Mouse (Mus musculus) forebrain, postnatal 0 days (tissue): ENCODE data around the gene Cfap74. TPM values are rescaled to one million over a fixed set of nuclear protein-coding genes. Genes with fewer than 3 reads are reported as not detected.

Experiments
- ATAC-seq: fragments of 200-750 bp; cut with Nextera tagmentation; 2 replicates; pipeline ENCODE4 v1.8.0; 2017; ENCODE audit warnings: mild to moderate bottlenecking, moderate library complexity
- DNase-seq: peaks from one replicate; pipeline ENCODE4 v3.0.0-alpha.2; 2015
- H3K27ac ChIP-seq: fragments of 300-500 bp; sonication (generic); 2 replicates; pipeline ENCODE4 v1.5.1; 2014; ENCODE audit warnings: low read depth, mild to moderate bottlenecking, antibody characterized with exemption, low read length, moderate library complexity, mixed read lengths
- H3K27me3 ChIP-seq: fragments of 300-500 bp; sonication (generic); 2 replicates; pipeline ENCODE4 v1.6.1; 2014; ENCODE audit warnings: mild to moderate bottlenecking, low read length, mixed read lengths; ENCODE audit not compliant: insufficient read depth
- H3K36me3 ChIP-seq: fragments of 300-500 bp; sonication (generic); 2 replicates; pipeline ENCODE4 v1.6.1; 2014; ENCODE audit warnings: mild to moderate bottlenecking, moderate library complexity; ENCODE audit not compliant: insufficient read depth
- H3K4me1 ChIP-seq: fragments of 300-500 bp; sonication (generic); 2 replicates; pipeline ENCODE4 v1.6.1; 2014; ENCODE audit warnings: antibody characterized with exemption; ENCODE audit not compliant: insufficient read depth
- H3K4me2 ChIP-seq: fragments of 300-500 bp; sonication (generic); 2 replicates; pipeline ENCODE4 v1.6.1; 2014; ENCODE audit warnings: low read depth, mild to moderate bottlenecking, moderate library complexity
- H3K4me3 ChIP-seq: fragments of 300-500 bp; sonication (generic); 2 replicates; pipeline ENCODE4 v1.5.1; 2014; ENCODE audit warnings: low read depth, low read length, mixed read lengths
- H3K9ac ChIP-seq: fragments of 300-500 bp; sonication (generic); 2 replicates; pipeline ENCODE4 v1.6.1; 2014; ENCODE audit warnings: mild to moderate bottlenecking
- H3K9me3 ChIP-seq: fragments of 300-500 bp; sonication (generic); 2 replicates; pipeline ENCODE4 v1.6.1; 2016; ENCODE audit warnings: low read length
- CTCF ChIP-seq: sonication (generic); IDR thresholded peaks from 2 replicates; pipeline ENCODE4 v1.5.1; 2016; ENCODE audit warnings: antibody characterized with exemption, control low read depth, low read depth
- WGBS: fragments of 180-500 bp; shearing (Covaris S2); extraction: QIAGEN DNeasy Blood & Tissue Kit; methylation state at CpG from one replicate; pipeline ENCODE4 v1.1.7; 2014; 5-methylcytosine and 5-hydroxymethylcytosine counted together
- polyA plus RNA-seq: library from polyadenylated mRNA; unstranded; fragments of >200 nt; fragmentation: Nextera tagmentation; extraction: Ambion mirVana; gene quantifications from 2 replicates; pipeline ENCODE4 v1.2.1, GENCODE M21; 2015
- total RNA-seq: library from RNA; depleted of rRNA; stranded (reverse); fragments of >200 nt; gene quantifications from 2 replicates; pipeline ENCODE4 v1.2.3, GENCODE M21; 2014

Cfap74 gene
- total and polyA plus RNA-seq, 2 experiments from 2014 or later: 6.6 to 10.8 TPM

GRCm38 (mm10) chr4:155481381-155482124 is 72.6 kb downstream of the Cfap74 start:
- ATAC-seq (peak; percentile 87), DNase-seq (peak; percentile 90)
- Histone ChIP-seq H3K4me1 (no peaks in the 10 kb centered on the region), H3K27ac (no peak overlapping the region), H3K36me3 (no peaks in the 10 kb centered on the region), H3K9me3 (no peaks in the 10 kb centered on the region), H3K9ac (no peak overlapping the region), H3K27me3 (no peaks in the 10 kb centered on the region), H3K4me3 (no peak overlapping the region), H3K4me2 (peak overlapping the region; percentile 38)
- TF ChIP-seq CTCF: peak; percentile 97
- 17% methylated on average over 28 of the region's 28 CpGs for WGBS

- Histone ChIP-seq H3K27ac (no peak overlapping the region), H3K4me3 (no peak overlapping the region), H3K27me3 (no peaks in the 10 kb centered on the region), H3K9ac (no peak overlapping the region), H3K9me3 (no peaks in the 10 kb centered on the region), H3K4me2 (no peak overlapping the region), H3K36me3 (no peaks in the 10 kb centered on the region), H3K4me1 (no peaks in the 10 kb centered on the region)
- WGBS: 91% methylated on average over 6 of the region's 6 CpGs
- ATAC-seq: no peak
- no peak for DNase-seq
- TF ChIP-seq CTCF: no peak
Measured at GRCm38 (mm10) chr4:155482125-155482480, 73.1 kb downstream of the Cfap74 start.

GRCm38 (mm10) chr4:155482733-155483540 is 73.9 kb downstream of the Cfap74 start:
- DNase-seq (no peak), ATAC-seq (no peak)
- no peaks in the 10 kb centered on the region for H3K27me3 ChIP-seq
- H3K9ac ChIP-seq: no peak overlapping the region
- H3K36me3 ChIP-seq: no peaks in the 10 kb centered on the region
- no peaks in the 10 kb centered on the region for H3K4me1 ChIP-seq
- H3K27ac ChIP-seq: no peak overlapping the region
- H3K4me3 ChIP-seq: no peak overlapping the region
- H3K9me3 ChIP-seq: no peaks in the 10 kb centered on the region
- 64% methylated on average over 8 of the region's 8 CpGs for WGBS
- no peak overlapping the region for H3K4me2 ChIP-seq
- no peak for TF ChIP-seq CTCF

GRCm38 (mm10) chr4:155485521-155485920 is 76.5 kb downstream of the Cfap74 start:
- no peaks in the 10 kb centered on the region for H3K36me3 ChIP-seq
- no peak overlapping the region for H3K4me3 ChIP-seq
- ATAC-seq: no peak
- DNase-seq: no peak
- no peaks in the 10 kb centered on the region for H3K27me3 ChIP-seq
- TF ChIP-seq CTCF: no peak
- WGBS: 78% methylated on average over 3 of the region's 3 CpGs
- H3K9me3 ChIP-seq: no peaks in the 10 kb centered on the region
- no peak overlapping the region for H3K27ac ChIP-seq
- H3K9ac ChIP-seq: no peak overlapping the region
- no peak overlapping the region for H3K4me2 ChIP-seq
- 0 out of 2 replicates have a peak, but pooled peaks cover 3% of the 10 kb centered on the region for H3K4me1 ChIP-seq

- Histone ChIP-seq H3K4me1 (0 out of 2 replicates have a peak, but pooled peaks cover 3% of the 10 kb centered on the region), H3K36me3 (no peaks in the 10 kb centered on the region), H3K27ac (no peak overlapping the region), H3K9ac (no peak overlapping the region), H3K4me2 (no peak overlapping the region), H3K27me3 (no peaks in the 10 kb centered on the region), H3K9me3 (no peaks in the 10 kb centered on the region), H3K4me3 (no peak overlapping the region)
- ATAC-seq (no peak), DNase-seq (no peak)
- no peak for TF ChIP-seq CTCF
- 33% methylated on average over 3 of the region's 3 CpGs for WGBS
Measured at GRCm38 (mm10) chr4:155487746-155488145, 78.8 kb downstream of the Cfap74 start.

GRCm38 (mm10) chr4:155488232-155489025 is 79.4 kb downstream of the Cfap74 start:
- ATAC-seq (no peak), DNase-seq (peak; percentile 41)
- 71% methylated on average over 8 of the region's 8 CpGs for WGBS
- Histone ChIP-seq H3K9ac (no peak overlapping the region), H3K4me3 (no peak overlapping the region), H3K4me2 (no peak overlapping the region), H3K4me1 (peaks cover 8% of the 10 kb centered on the region; the same call in 1 of the 2 replicates), H3K36me3 (no peaks in the 10 kb centered on the region), H3K27ac (peak overlapping the region; percentile 35; the same call in 1 of the 2 replicates), H3K27me3 (no peaks in the 10 kb centered on the region), H3K9me3 (no peaks in the 10 kb centered on the region)
- TF ChIP-seq CTCF: no peak
